Mouse (Mus musculus): ENCODE results near the gene Gas6. TPM values are rescaled to one million over a fixed set of nuclear protein-coding genes. Genes with fewer than 3 reads are reported as not detected.

The Gas6 gene
- polyA plus RNA-seq, 1 experiment from 2014 or later: 18.0 TPM

DNA sequence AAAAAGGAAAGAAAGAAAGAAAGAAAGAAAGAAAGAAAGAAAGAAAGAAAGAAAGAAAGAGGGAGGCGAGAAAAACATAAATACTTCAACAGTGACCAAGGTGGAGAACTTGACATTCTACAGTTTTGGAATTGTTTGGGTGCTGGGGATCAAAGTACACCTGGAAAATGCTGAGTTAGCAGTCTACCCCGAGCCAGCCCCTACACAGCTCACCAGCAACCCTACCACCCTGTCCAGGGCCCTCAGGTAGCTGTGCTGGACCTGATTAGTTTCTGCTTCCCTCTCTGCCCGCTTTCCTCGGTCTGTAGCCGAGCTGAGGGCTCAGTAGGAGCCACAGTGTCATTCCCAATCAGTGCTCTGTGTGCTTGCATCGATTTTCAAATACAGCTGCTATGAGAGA, 26.1 kb upstream of the Gas6 start:
- H3K9me3 ChIP-seq: no peaks in the 10 kb centered on the region
- no peak for ATAC-seq (ENCODE audit: low FRiP score, low read depth)
- H3K4me2 ChIP-seq (replicated peaks): no peak overlapping the region
- H3K36me3 ChIP-seq: no peaks in the 10 kb centered on the region
- H3K9ac ChIP-seq (replicated peaks): no peak overlapping the region
- no peak overlapping the region for H3K4me3 ChIP-seq
- no peak overlapping the region for H3K27ac ChIP-seq (replicated peaks)
- 67% methylated on average over 6 of the region's 6 CpGs for WGBS
- H3K4me1 ChIP-seq: no peaks in the 10 kb centered on the region
- no peaks in the 10 kb centered on the region for H3K27me3 ChIP-seq

DNA sequence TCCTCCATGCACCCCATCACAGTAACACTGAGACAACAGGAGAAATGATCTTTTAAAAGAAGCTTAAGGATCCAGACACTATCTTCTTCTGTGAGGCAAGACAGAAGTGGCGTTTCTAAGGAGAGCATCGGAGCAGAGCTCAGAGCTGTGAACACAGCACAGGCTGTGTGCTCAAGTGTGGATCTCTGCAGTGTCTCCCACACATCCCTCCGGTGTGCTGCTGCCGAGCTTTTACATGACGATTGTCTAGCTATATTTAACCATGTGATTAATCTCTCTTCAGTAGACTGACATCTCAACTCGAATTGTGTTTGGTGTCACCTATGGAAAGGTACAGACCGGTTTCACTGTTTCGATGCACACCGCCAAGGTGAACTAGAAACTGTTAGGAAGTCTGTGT, 25.2 kb upstream of the Gas6 start:
- Histone ChIP-seq H3K27me3 (no peaks in the 10 kb centered on the region), H3K4me3 (no peak overlapping the region), H3K4me2 (replicated peaks) (no peak overlapping the region), H3K36me3 (no peaks in the 10 kb centered on the region), H3K9ac (replicated peaks) (no peak overlapping the region), H3K27ac (replicated peaks) (no peak overlapping the region), H3K9me3 (no peaks in the 10 kb centered on the region), H3K4me1 (no peaks in the 10 kb centered on the region)
- ATAC-seq (ENCODE audit: low FRiP score, low read depth): no peak
- 91% methylated on average over 9 of the region's 9 CpGs for WGBS

DNA sequence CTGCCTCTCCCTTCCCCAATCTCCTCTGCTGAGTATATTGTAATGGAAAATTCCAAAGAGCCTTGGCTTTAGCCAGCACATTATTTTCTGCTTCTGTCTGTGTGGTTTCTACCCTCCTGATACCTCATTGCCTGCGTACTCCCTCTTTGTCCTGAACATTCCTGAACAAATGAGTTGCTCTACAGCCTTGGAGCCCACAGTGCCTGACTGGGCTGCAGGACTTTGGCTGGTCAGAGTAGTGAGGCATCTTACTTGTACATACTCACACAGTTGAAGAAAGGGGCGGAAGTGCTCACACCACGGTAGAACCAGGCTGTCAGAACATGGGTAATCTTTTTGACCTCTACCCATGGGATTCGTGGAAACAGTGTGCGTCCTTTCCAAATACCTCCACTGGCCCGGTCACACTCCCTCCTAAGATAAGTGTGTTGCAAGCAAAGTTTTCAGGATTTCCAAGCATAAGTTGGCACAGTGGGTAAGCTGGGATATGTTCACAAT, 23.0 kb upstream of the Gas6 start:
- no peak for ATAC-seq (ENCODE audit: low FRiP score, low read depth)
- no peak overlapping the region for H3K27ac ChIP-seq (replicated peaks)

DNA sequence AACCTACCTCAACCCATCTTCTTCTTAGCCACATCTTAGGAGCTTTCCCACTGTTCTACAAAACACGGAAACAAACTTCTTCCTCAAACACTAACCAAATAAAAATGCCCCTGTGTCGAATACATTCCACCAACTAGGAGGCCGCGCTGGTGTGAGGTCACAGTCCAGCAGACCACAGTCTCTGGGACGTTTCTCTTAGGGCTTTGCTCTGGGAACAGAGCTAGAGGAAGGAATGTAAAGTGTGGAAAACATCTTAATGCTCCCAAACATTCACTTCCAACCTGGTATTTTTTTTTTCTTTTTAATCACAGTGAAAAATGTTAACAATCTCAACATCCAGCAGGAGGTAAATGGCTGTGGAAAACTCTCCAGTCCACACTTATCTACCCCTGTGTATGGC, 22.4 kb upstream of the Gas6 start:
- WGBS: 88% methylated on average over 5 of the region's 5 CpGs
- ATAC-seq (ENCODE audit: low FRiP score, low read depth): no peak

More for the DNA sequence above, 23.0 kb upstream of the Gas6 start:
- no peaks in the 10 kb centered on the region for H3K27me3 ChIP-seq
- 88% methylated on average over 6 of the region's 6 CpGs for WGBS
- H3K9ac ChIP-seq (replicated peaks): no peak overlapping the region
- H3K4me2 ChIP-seq (replicated peaks): no peak overlapping the region
- H3K4me1 ChIP-seq: no peaks in the 10 kb centered on the region
- no peaks in the 10 kb centered on the region for H3K36me3 ChIP-seq
- H3K9me3 ChIP-seq: no peaks in the 10 kb centered on the region
- no peak overlapping the region for H3K4me3 ChIP-seq

DNA sequence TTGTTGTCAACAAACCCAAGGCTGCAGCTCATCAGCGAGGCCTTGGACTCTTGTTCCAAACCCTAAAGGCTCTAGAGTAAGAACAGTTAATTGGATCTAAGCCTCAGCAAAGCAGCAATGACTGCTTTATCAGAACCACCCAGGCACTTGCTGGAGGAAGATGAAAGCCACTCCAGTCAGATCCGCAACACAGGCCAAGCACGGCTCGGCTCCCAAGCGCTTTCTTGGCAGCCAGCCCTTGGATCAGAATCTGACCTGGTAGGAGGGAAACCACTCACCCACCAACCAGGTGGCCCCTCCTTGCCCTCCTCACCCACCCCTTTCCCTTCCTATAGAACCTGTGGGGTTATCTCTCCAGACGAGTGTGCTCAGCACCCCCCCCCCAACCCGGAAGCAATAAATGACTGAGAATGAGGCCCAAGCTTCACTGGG, 21.7 kb upstream of the Gas6 start:
- H3K36me3 ChIP-seq: no peaks in the 10 kb centered on the region
- H3K27me3 ChIP-seq: no peaks in the 10 kb centered on the region
- H3K9me3 ChIP-seq: no peaks in the 10 kb centered on the region
- no peak overlapping the region for H3K9ac ChIP-seq (replicated peaks)
- 94% methylated on average over 7 of the region's 7 CpGs for WGBS
- H3K4me3 ChIP-seq: no peak overlapping the region
- H3K27ac ChIP-seq (replicated peaks): no peak overlapping the region
- no peak for ATAC-seq (ENCODE audit: low FRiP score, low read depth)
- no peaks in the 10 kb centered on the region for H3K4me1 ChIP-seq
- H3K4me2 ChIP-seq (replicated peaks): no peak overlapping the region

More for the DNA sequence above, 22.4 kb upstream of the Gas6 start:
- Histone ChIP-seq H3K4me2 (replicated peaks) (no peak overlapping the region), H3K9ac (replicated peaks) (no peak overlapping the region), H3K27ac (replicated peaks) (no peak overlapping the region), H3K9me3 (no peaks in the 10 kb centered on the region), H3K4me3 (no peak overlapping the region), H3K4me1 (no peaks in the 10 kb centered on the region), H3K27me3 (no peaks in the 10 kb centered on the region), H3K36me3 (no peaks in the 10 kb centered on the region)

DNA sequence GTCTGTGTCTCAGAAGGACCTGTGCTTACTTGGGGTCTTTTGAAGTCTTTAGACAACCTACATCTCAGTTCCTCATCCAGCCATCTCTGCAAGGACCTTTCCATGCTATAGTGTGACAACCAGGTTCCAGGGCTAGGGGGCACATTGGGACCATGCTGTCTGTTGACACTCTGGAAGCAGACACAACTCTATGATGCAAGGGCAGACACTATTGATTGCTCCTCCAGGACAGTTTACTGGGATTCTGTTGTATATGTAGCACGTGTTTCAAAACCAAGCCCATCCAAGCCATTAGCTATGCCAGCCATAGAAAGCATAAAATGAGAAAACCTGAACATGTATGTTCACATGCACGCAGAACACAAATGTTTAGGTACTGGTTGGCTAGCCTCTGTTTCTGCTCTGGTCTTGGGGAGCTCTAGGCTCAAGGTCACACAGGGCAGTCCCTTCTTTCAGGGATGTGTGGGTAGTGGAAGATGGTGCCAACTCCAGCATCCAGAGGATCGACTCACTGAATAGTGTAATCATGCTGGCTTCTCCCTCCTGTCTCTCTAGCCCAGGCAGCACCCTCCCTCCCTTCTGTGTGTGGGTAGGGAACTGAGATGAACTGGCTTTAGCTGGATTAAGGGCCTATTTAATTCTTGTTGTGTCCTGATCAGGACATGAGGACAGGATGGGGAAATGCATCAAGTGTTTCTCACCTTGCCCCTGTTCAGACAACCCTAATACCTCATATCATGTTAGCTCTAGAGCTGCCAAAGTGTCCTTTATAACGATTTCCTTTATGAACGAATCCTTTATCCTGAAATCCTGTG, 19.5 kb upstream of the Gas6 start:
- no peaks in the 10 kb centered on the region for H3K4me1 ChIP-seq

DNA sequence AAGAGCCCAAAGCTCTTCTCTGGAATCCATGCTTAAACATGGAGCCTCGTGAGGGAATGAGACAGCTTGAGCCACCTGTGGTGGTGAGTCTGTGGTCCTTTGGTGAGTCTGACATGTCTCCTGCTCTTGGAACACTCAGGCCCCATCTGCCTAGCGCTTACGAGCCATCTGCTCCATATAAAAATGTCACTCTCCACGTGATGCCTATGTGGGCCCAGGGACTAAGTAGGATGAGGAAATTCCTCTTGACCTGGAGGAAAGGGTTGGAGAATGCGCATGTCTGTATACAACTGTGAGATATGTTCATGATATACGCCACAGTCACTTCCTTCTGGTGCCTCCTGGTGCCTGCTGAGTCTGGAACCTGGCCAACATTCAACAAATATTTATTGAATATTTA, 18.4 kb upstream of the Gas6 start:
- 84% methylated on average over 6 of the region's 6 CpGs for WGBS
- no peak for ATAC-seq (ENCODE audit: low FRiP score, low read depth)
- H3K4me2 ChIP-seq (replicated peaks): no peak overlapping the region

More for the DNA sequence above, 19.5 kb upstream of the Gas6 start:
- no peaks in the 10 kb centered on the region for H3K27me3 ChIP-seq
- no peaks in the 10 kb centered on the region for H3K36me3 ChIP-seq
- no peak overlapping the region for H3K27ac ChIP-seq (replicated peaks)
- ATAC-seq (ENCODE audit: low FRiP score, low read depth): no peak
- no peak overlapping the region for H3K4me3 ChIP-seq
- no peak overlapping the region for H3K9ac ChIP-seq (replicated peaks)
- H3K9me3 ChIP-seq: no peaks in the 10 kb centered on the region
- H3K4me2 ChIP-seq (replicated peaks): no peak overlapping the region
- WGBS: 77% methylated on average over 5 of the region's 5 CpGs

DNA sequence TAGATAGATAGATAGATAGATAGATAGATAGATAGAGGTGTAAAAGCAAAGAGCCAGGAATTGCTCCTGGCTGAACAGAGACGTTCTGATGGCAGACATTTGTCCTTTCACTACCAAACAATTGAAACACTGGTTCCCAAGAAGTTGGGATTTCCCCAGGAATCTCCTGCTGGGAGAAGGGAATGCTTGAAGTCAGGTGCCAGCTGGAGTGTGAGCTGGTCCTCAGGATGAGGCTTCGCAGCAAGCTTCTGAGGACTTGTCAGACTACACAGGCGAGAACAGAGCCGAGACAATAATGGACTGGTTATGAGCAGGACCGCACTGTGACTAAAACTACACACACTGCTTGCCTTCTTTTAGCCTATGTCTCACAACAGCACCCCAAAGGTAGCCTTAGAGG, 17.7 kb upstream of the Gas6 start:
- no peak overlapping the region for H3K4me2 ChIP-seq (replicated peaks)
- no peak overlapping the region for H3K4me3 ChIP-seq
- no peak for ATAC-seq (ENCODE audit: low FRiP score, low read depth)
- no peaks in the 10 kb centered on the region for H3K27me3 ChIP-seq
- H3K27ac ChIP-seq (replicated peaks): no peak overlapping the region
- H3K36me3 ChIP-seq: no peaks in the 10 kb centered on the region
- no peaks in the 10 kb centered on the region for H3K9me3 ChIP-seq
- WGBS: 77% methylated on average over 5 of the region's 5 CpGs
- H3K9ac ChIP-seq (replicated peaks): no peak overlapping the region
- no peaks in the 10 kb centered on the region for H3K4me1 ChIP-seq

More for the DNA sequence above, 18.4 kb upstream of the Gas6 start:
- no peaks in the 10 kb centered on the region for H3K27me3 ChIP-seq
- H3K4me1 ChIP-seq: no peaks in the 10 kb centered on the region
- no peaks in the 10 kb centered on the region for H3K36me3 ChIP-seq
- no peak overlapping the region for H3K27ac ChIP-seq (replicated peaks)
- no peaks in the 10 kb centered on the region for H3K9me3 ChIP-seq
- H3K9ac ChIP-seq (replicated peaks): no peak overlapping the region
- no peak overlapping the region for H3K4me3 ChIP-seq

DNA sequence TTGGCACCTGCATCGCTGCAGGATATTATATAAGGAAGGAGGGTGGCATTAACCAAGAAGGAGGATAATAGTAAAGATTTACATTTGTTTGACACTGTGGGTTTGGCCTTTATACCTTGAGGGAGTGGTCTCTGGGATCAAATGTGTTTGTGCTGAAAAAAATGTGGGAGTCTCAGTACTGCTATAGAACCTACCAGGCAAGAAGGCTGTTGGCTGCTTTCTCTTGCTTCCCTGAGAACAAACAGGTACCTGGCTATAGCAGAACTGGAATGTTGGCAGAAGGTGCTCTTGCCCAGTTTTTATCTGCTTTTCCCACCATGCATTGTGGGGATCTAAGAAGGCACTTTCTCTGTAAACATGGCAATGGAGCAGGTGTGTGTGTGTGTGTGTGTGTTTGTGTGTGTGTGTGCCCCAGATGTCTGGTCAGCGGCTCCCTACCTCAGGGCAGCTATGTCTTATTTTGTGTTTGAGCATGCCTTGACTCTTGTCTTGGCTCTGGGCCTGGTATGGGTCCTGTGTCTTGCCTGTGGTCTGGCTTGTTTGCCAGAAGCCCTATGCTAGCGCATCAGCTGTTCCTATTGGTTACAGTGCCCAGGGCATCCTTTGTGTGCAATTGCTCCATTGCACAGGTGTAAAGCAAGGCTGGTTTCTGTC, 13.1 kb upstream of the Gas6 start:
- 84% methylated on average over 3 of the region's 3 CpGs for whole genome bisulfite sequencing
- no peak overlapping the region for H3K27ac ChIP-seq (replicated peaks)
- ATAC-seq (ENCODE audit: low FRiP score, low read depth): no peak

DNA sequence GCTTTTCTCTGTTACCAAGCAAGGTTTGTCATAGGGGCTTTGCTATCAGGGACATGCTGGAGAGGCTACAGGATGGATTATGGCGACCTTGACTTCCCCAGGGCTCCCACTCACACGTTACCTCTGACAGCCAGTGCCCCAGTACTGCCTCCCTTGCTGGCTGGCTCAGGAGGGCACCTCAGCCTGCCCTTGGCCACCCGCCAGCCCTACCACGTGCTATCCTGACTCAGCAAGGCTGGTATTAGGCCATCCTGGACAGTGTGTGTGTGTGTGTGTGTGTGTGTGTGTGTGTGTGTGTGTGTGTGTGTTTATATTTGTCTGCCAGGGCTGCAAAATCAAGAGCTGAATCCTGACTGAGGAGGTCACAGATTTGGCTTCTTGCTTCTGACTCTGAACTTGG, 12.6 kb upstream of the Gas6 start:
- no peak for ATAC-seq (ENCODE audit: low FRiP score, low read depth)
- H3K9ac ChIP-seq (replicated peaks): no peak overlapping the region
- H3K27ac ChIP-seq (replicated peaks): no peak overlapping the region
- no peaks in the 10 kb centered on the region for H3K4me1 ChIP-seq
- WGBS: 50% methylated on average over 4 of the region's 4 CpGs
- no peaks in the 10 kb centered on the region for H3K9me3 ChIP-seq
- no peaks in the 10 kb centered on the region for H3K36me3 ChIP-seq
- no peak overlapping the region for H3K4me2 ChIP-seq (replicated peaks)
- no peak overlapping the region for H3K4me3 ChIP-seq
- H3K27me3 ChIP-seq: no peaks in the 10 kb centered on the region

More for the DNA sequence above, 13.1 kb upstream of the Gas6 start:
- Histone ChIP-seq H3K27me3 (no peaks in the 10 kb centered on the region), H3K9ac (replicated peaks) (no peak overlapping the region), H3K4me1 (no peaks in the 10 kb centered on the region), H3K4me2 (replicated peaks) (no peak overlapping the region), H3K9me3 (no peaks in the 10 kb centered on the region), H3K4me3 (no peak overlapping the region), H3K36me3 (no peaks in the 10 kb centered on the region)

DNA sequence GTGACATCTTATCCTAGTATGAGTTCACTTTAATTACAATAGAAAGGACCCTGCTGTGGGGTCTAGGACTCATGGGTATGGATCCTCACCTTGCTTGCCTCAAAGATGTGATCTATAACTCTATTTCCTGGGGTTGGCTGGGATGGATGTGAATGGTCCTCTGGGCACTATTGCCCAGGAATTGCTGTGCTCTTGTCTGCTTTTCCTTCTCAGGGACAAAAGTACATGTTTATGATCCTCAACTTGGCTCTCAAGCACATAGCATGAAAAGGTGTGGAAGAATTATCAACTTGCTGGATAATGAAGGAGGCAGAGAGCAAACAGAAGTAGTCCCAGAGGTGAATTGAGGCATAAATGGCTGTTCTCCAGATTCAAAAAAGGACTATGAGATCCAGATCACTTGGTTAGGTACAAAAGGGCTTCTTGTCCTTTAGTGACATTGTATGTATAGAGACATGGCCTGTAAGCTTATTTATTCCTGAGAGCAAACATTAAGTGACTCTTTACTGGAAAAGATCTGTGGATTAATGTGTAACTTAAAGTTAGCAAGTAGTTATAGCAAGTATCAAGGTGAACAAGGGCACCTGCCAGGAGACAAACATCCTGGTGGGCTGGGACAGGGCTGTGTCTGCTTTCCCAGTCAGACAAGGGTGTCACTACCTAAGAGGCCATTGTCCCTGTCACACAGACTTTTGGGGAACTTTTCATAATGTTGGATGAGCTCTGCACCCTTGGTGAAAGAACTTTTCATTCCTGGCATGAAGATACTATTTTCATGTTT, 10.8 kb upstream of the Gas6 start:
- no peak overlapping the region for H3K4me3 ChIP-seq
- H3K27ac ChIP-seq (replicated peaks): no peak overlapping the region
- no peaks in the 10 kb centered on the region for H3K9me3 ChIP-seq
- H3K4me2 ChIP-seq (replicated peaks): no peak overlapping the region
- H3K36me3 ChIP-seq: no peaks in the 10 kb centered on the region
- no peak for ATAC-seq (ENCODE audit: low FRiP score, low read depth)
- no peak overlapping the region for H3K9ac ChIP-seq (replicated peaks)
- no peaks in the 10 kb centered on the region for H3K27me3 ChIP-seq
- H3K4me1 ChIP-seq: no peaks in the 10 kb centered on the region

Measured in midbrain, embryonic 12.5 days (tissue).